Mouse (Mus musculus) small intestine, adult 2 months (tissue): ENCODE data around the gene Fam84a. TPM values are rescaled to one million over a fixed set of nuclear protein-coding genes. Genes with fewer than 3 reads are reported as not detected.

Source experiments
- H3K27ac ChIP-seq: fragments of 200-500 bp; 2 replicates; pipeline ENCODE4 v1.5.1; 2012; ENCODE audit warnings: low read depth, low read length, control low read depth, inconsistent platforms; ENCODE audit not compliant: insufficient read depth
- H3K27me3 ChIP-seq: fragments of 200-500 bp; 2 replicates; pipeline ENCODE4 v1.6.1; 2012; ENCODE audit warnings: mild to moderate bottlenecking, moderate library complexity, low read length, inconsistent platforms; ENCODE audit not compliant: control insufficient read depth, insufficient read depth
- H3K36me3 ChIP-seq: fragments of 200-500 bp; 2 replicates; pipeline ENCODE4 v1.6.1; 2012; ENCODE audit warnings: mild to moderate bottlenecking, low read length, control low read depth, inconsistent platforms; ENCODE audit not compliant: control insufficient read depth, insufficient read depth
- H3K4me1 ChIP-seq: fragments of 200-500 bp; 2 replicates; pipeline ENCODE4 v1.6.1; 2012; ENCODE audit warnings: low read length, inconsistent platforms, mixed read lengths; ENCODE audit not compliant: control insufficient read depth, insufficient read depth, insufficient read length
- H3K4me3 ChIP-seq: fragments of 200-500 bp; 2 replicates; pipeline ENCODE4 v1.5.1; 2012; ENCODE audit warnings: low read depth, mild to moderate bottlenecking, control low read depth, inconsistent platforms, low read length, moderate library complexity
- CTCF ChIP-seq: fragments of 200-500 bp; IDR thresholded peaks from 2 replicates; pipeline ENCODE4 v1.5.1; 2012; ENCODE audit warnings: low read depth, mild to moderate bottlenecking, control low read depth, inconsistent platforms, low read length, moderate library complexity, mixed read lengths; ENCODE audit not compliant: insufficient replicate concordance, insufficient read length; ENCODE audit errors: extremely low read depth
- POLR2A ChIP-seq: fragments of 200-500 bp; IDR thresholded peaks from 2 replicates; pipeline ENCODE4 v1.6.1; 2012; ENCODE audit warnings: low read depth, mild to moderate bottlenecking, control low read depth, inconsistent platforms, low read length, moderate library complexity
- WGBS: fragments of 180-500 bp; shearing (Covaris S2); methylation state at CpG from one replicate; pipeline ENCODE4 v1.1.7; 2018; 5-methylcytosine and 5-hydroxymethylcytosine counted together
- polyA plus RNA-seq: library from polyadenylated mRNA; depleted of rRNA; stranded (reverse); fragments of >200 nt; gene quantifications from 2 replicates; pipeline ENCODE4 v1.2.3, GENCODE M21; 2012; rRNA removed

Gene Fam84a
- 15.7 and 46.2 TPM in 2 replicates for polyA plus RNA-seq

GRCm38 (mm10) chr12:14151921-14152320 is at the start of gene Fam84a:
Gene Fam84a (minus strand): TSS chr12:14152054.
- no peak for TF ChIP-seq CTCF
- peak; percentile 99 for TF ChIP-seq POLR2A
- Histone ChIP-seq H3K27me3 (no peaks in the 10 kb centered on the region), H3K27ac (peak within 1 kb of the TSS; percentile 82), H3K36me3 (no peaks in the 10 kb centered on the region; the same call in 1 of the 2 replicates), H3K4me3 (peak within 1 kb of the TSS; percentile 78), H3K4me1 (peaks cover 7% of the 10 kb centered on the region; the same call in 1 of the 2 replicates)
- under 1% methylated on average over 31 of the region's 31 CpGs for WGBS

GRCm38 (mm10) chr12:14195479-14195878 is 43.6 kb upstream of the Fam84a start:
- Histone ChIP-seq H3K36me3 (no peaks in the 10 kb centered on the region), H3K4me3 (no peak overlapping the region), H3K4me1 (no peaks in the 10 kb centered on the region), H3K27me3 (no peaks in the 10 kb centered on the region), H3K27ac (no peak overlapping the region)
- 87% methylated on average over 3 of the region's 3 CpGs for WGBS
- TF ChIP-seq POLR2A (no peak), CTCF (no peak)

- Histone ChIP-seq H3K4me3 (no peak overlapping the region), H3K27ac (no peak overlapping the region), H3K36me3 (no peaks in the 10 kb centered on the region), H3K4me1 (peaks cover 4% of the 10 kb centered on the region; the same call in 1 of the 2 replicates), H3K27me3 (no peaks in the 10 kb centered on the region)
- no peak for TF ChIP-seq POLR2A
- no peak for TF ChIP-seq CTCF
- WGBS: 37% methylated on average over 3 of the region's 3 CpGs
Measured at GRCm38 (mm10) chr12:14186689-14187195, 34.9 kb upstream of the Fam84a start.

DNA sequence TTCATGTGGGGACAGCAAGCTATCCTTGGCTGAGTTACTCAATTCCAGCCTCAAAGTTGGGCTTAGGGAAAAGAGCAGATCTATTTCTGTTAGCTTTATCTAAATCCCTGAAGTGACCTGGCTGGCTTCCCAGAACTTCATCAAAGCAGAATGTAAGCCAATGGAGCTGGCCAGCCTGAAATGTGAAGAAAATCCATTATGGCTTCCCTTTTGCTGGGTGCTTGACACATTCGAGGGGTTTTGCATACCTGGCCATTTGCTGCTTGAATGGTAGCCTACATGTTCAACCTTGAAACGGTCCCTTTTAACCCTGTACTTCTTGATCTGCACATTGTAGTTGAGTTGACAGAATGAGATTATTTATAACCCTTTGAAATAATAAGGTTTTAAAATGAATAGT is 13.9 kb upstream of the Fam84a start:
- Histone ChIP-seq H3K27ac (no peak overlapping the region), H3K27me3 (no peaks in the 10 kb centered on the region), H3K4me1 (no peaks in the 10 kb centered on the region), H3K4me3 (no peak overlapping the region), H3K36me3 (no peaks in the 10 kb centered on the region)
- WGBS: 23% methylated on average over 2 of the region's 2 CpGs
- TF ChIP-seq CTCF: no peak
- TF ChIP-seq POLR2A: no peak

GRCm38 (mm10) chr12:14164936-14165335 is 13.1 kb upstream of the Fam84a start:
- Histone ChIP-seq H3K36me3 (no peaks in the 10 kb centered on the region), H3K4me3 (no peak overlapping the region), H3K27ac (no peak overlapping the region), H3K27me3 (no peaks in the 10 kb centered on the region), H3K4me1 (no peaks in the 10 kb centered on the region)
- no peak for TF ChIP-seq CTCF
- TF ChIP-seq POLR2A: no peak
- WGBS: 93% methylated on average over 1 of the region's 1 CpGs

GRCm38 (mm10) chr12:14152426-14152825 is 572 bp upstream of the Fam84a start:
- peak overlapping the region; percentile 78 for H3K4me3 ChIP-seq
- under 1% methylated on average over 14 of the region's 14 CpGs for WGBS

GRCm38 (mm10) chr12:14150936-14151631 is 770 bp downstream of the Fam84a start:
- H3K4me3 ChIP-seq: peak overlapping the region; percentile 78
- peak overlapping the region; percentile 82 for H3K27ac ChIP-seq
- no peak for TF ChIP-seq POLR2A
- no peak for TF ChIP-seq CTCF
- H3K4me1 ChIP-seq: peaks cover 7% of the 10 kb centered on the region; the same call in 1 of the 2 replicates
- no peaks in the 10 kb centered on the region for H3K27me3 ChIP-seq
- H3K36me3 ChIP-seq: no peaks in the 10 kb centered on the region; the same call in 1 of the 2 replicates
- 2% methylated on average over 19 of the region's 19 CpGs for WGBS

More at GRCm38 (mm10) chr12:14152426-14152825, 572 bp upstream of the Fam84a start:
- TF ChIP-seq POLR2A (no peak), CTCF (no peak)
- H3K27ac ChIP-seq: no peak overlapping the region
- no peaks in the 10 kb centered on the region for H3K27me3 ChIP-seq
- peaks cover 7% of the 10 kb centered on the region; the same call in 1 of the 2 replicates for H3K4me1 ChIP-seq
- H3K36me3 ChIP-seq: no peaks in the 10 kb centered on the region; the same call in 1 of the 2 replicates
